Mouse (Mus musculus): ENCODE measurements around the gene Prr12.

DNA sequence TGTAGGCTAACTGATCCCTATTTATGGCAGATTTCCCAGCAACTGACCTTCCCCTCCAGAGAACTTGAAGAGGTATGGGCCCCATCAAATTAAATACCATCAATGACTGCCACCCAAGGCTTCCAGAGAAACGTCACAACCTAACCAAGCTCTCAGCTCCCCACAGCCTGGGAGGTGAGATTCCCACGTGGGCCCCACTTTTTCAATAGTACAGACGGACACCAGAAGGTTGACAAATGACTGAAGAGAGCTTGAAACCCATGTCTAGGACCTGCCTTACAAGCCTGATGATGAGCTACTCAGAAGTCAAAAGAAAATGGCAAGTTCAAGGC is 67.9 kb downstream of the Prr12 start:
- no peak for TF ChIP-seq MAFK (IDR thresholded peaks at IDR 0.05; ENCODE audit: insufficient read depth, low read depth, low read length)
- TF ChIP-seq HCFC1 (IDR thresholded peaks at IDR 0.05; ENCODE audit: borderline replicate concordance, insufficient read depth, low read length), result no peak
- TF ChIP-seq ZC3H11A (IDR thresholded peaks at IDR 0.05; ENCODE audit: borderline replicate concordance, low read depth, low read length), result no peak
- no peak for TF ChIP-seq ZNF384 (IDR thresholded peaks at IDR 0.05; ENCODE audit: low read depth, low read length)
- no peak for TF ChIP-seq CHD2 (IDR thresholded peaks at IDR 0.05; ENCODE audit: low read depth, low read length)

Data from ES-E14 (cell line).